Mouse (Mus musculus): Measurements from ENCODE around the gene Usp54.

Gene Usp54

DNA sequence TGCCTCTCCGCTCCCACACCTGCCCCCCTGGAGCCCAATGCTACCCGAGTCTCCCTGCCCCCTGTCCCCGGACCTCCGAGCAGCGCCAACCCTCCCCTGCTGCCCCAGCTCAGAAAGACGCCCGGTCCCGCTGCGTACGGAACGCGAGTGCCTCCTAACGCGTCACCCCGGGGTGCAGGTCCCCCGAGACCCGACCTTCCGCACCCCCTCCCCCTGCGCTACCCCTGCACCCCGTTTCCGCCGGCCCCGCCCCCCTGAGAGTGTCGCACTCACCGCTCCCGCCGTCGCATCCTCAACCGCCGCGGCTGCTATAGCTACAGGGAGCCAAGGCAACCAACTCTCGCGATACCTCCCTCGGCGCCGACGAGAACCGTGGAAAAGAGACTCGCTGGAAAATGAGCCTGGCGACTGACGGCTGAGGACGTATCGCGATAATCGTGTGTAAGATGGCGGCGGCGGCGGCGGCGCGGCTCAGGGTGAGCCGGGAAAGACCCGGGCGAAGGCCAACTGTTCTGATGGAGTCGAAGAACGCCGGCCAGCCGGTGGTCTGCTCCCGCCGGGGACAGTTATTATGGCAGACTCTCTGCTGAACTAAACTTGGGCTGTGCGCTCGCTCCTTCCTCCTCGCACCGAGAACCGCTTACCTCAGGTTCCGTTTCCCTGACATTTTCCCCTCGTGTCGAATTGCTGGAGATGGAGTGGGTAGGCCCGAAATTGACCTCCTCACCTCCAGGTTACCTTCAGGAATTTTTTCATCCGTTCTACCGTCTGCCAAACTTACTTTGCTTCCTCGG is at the start of gene Usp54:
Usp54 (minus strand) TSS at position 420 of the 794 bp plus-strand sequence.
- DNase-seq: peak; percentile 99

DNA sequence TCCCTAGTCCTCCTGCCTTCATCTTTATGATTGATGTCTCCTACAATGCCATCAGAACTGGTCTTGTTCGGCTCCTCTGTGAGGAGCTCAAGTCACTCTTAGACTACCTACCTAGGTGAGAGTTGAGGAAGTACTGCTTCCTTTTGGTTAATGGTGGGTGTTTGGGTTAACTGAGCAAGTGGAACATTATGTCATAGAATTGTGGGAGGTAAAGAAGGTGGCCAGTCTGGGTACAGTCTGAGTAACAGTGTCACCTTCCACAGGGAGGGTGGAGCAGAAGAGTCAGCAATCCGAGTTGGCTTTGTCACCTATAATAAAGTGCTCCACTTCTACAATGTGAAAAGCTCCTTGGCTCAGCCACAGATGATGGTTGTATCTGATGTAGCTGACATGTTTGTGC is 48.1 kb upstream of the Usp54 start:
- no peak for DNase-seq

DNA sequence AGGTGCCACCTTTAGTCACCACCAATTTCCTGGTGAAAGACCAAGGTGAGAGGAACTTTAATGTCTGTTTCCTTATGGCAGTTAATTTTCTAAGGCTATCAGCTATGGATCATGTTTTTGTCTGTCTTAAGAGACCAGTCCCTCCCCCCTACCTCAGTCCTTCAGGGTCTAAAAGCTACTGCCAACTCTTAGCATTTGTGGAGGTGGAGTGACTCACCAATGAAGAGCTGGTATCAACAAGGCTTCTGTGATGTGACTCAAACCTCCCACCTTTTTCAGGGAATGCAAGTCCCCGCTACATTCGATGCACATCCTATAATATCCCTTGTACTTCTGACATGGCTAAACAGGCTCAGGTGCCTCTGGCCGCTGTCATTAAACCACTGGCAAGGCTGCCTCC is 45.7 kb upstream of the Usp54 start:
- no peak for DNase-seq

DNA sequence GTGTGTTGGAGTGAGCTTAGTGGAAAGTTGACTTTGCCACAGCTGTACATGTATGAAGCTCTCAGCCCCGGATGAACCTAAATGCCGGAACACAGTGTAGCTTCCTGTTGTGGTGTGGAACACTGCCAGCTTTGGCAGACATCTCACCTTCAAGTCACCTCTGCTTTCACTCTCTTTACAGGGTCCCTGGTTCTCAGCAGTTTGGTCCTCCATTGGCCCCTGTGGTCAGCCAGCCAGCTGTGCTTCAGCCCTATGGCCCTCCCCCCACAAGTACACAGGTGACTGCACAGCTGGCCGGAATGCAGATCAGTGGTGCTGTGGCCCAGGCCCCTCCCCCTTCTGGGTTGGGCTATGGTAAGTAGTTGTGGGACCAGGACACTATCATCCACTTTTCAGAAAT is 41.6 kb upstream of the Usp54 start:
- peak; percentile 17 for DNase-seq

DNA sequence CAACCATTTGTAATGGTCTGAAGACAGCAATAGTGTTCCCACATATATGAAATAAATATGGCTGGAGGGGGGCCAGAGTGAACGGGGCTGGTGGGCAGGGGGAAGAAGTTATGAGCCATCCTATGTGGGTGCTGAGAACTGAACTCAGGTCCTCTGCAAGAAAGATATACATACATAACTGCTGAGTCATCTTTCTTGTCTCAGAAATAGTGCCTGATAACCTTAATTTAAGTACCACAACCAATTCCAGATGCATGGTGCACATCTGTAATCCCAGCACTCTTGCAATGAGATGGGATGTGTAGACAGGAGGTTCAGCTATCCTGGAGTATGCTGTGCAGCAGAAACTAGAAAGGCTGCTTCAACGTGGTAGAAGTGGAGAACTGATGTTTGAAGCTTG is 40.9 kb upstream of the Usp54 start:
- DNase-seq: no peak

DNA sequence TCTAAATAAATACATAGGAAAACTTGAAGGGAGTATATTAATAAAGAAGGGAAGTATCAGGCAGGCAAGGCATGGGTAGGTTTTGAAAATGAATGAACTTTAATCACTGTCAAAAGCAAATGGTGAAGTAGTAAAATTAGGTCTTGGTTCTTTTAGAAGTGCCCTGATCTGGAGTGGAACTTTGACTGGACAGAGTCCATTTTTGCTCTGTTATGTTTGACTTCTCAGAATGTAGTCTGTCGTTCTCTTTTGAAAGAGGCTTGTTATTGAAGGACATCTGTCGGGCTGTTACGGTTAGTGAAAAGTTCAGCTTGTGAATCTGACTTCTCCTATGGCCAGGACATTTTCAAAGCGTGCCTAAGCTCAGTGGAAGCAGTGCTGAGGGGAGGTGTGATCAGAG is 37.0 kb upstream of the Usp54 start:
- no peak for DNase-seq

DNA sequence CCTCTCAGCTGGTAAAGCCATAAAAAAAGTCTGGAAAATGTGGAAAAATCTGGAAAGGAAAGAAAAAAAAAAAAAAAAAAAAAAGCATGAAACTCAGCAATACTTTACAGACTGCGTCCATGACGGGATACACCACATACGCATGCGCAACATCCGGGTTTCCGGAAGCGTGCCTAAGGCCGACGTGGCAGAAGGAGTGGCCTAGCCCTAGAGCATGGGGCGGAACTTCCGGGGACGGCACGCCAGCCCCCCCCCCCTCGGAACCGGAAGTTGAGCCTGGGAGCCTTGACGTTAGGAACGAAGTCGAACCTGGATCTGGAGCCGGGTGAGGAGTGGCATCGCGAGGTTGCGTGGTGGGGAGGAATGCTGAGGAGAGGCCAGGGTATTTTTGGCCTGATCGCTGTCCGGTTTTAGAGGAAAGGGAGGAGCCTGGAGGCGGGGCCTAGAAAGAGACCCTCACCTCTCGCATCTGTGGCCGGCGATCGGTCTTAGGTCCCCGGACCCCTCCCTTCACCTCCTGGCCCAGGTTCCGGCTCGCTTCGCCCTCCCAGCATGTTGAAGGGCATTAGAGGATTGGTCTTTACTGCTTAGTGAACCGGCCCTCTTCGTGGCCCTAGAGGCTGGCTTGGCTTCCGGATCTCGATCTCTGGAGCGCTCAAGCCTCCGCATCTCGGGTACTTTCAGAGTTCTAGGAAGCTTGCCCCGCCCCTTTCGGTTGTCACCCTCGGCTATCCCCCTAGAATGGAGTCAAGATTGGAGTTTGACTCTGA is 33.4 kb upstream of the Usp54 start, which contains the start of gene Sec24c:
Sec24c (plus strand) TSS at position 245 of the 770 bp plus-strand sequence.
- DNase-seq: peak; percentile 99

DNA sequence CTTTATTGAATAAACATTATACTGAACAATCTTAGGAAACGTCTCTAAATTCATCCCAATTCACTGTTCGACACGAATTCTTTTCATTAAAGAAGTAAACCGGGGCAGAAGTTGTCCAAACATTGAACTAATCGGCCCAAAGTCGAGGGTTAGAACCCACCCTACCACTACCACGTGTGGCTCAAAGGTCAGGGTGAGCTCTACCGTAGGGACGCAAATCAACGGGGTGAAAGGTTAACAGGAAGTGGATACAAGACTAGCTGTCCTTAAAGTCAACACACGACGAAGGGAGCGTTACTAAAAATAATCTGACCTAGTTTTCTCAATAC is 32.8 kb upstream of the Usp54 start:
- no peak for DNase-seq

DNA sequence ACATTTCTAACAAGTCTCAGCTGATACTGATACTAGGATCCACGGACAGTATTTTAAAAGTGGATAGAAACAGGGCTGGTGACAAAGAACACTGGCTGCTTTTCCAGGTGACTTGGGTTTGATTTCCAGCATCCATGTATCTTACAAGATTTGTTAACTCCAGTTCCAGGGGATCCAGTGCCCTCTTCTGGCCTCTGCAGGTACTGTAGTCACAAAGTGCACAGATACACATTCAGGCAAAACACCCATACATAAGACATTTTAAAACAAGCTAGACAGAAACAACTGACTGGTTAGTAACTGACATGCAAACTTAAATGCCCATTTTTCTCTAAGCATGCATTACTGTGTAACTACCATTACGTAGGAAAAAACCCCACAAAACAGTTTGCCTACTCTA is 32.1 kb upstream of the Usp54 start:
- DNase-seq: peak; percentile 38

DNA sequence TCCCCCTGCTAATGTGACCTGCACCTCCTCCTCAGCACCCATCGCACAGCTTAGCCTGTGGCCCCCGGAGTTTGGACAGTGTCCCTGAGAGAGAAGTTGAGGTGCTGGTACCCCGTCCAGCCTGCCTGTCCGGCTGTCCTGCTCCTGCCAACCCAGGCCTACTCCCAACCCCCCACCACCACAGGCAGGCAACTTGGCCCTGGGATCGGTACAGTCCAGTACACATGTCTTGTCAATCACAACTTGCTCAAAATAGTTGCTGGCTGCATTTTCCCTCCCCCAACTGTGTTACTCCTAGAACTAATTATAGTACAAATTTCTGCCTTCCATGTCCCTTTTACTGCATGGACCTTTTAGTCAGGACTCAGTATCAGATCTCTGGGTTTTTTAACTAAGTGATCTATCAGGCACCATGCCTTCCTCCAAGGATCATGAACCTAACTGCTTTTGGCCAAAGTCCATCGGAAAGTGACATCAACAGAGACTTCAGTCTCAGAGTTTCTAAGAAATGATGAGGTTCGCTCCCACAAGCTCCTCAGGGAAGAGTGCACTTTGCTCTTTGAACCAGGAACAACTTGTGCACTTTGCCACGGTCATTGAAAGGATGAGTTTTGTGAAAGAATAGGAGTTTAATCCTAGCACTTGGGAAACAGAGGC is 27.4 kb upstream of the Usp54 start, which contains the start of gene Synpo2l:
Synpo2l (minus strand) TSS at position 201 of the 657 bp plus-strand sequence.
- DNase-seq: no peak

DNA sequence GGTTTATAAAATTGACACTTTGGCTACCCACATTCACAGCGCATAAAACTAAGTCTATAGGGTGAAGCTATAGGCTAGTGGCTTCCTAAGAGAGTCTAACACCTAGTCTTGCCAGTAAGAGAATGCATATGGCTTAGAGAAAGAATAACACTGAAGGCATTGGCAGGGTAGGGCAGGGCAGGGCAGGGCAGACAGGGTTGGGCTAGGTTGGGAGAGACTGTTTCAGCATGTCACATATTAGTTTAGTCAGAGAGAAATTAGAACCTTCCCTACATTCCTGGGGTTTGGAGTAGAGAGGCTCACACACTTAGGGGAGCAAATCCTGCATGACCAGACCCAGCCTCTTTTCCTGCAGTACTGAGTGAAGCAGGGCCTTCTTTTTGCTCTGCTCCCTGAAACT is 26.6 kb upstream of the Usp54 start:
- no peak for DNase-seq

DNA sequence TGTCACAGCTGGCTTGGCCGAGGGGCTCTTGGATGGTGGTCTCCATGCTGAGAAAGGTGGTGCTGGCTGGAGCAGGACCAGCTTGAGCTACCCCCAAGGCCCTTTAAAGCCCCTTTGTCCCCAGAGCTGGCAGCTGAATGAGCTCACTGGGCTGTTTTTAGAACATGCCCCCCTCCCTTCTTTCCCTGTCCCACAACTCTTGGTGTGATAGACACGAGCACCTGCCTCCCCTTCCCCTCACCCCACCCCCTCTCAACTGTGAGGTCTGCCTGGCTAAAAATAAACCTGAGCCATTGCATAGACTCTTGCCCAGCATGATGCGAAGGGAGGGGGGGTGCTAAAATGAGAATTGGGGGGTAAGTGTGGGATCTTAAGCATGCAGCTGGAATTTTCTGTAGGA is 23.6 kb upstream of the Usp54 start:
- DNase-seq: no peak

DNA sequence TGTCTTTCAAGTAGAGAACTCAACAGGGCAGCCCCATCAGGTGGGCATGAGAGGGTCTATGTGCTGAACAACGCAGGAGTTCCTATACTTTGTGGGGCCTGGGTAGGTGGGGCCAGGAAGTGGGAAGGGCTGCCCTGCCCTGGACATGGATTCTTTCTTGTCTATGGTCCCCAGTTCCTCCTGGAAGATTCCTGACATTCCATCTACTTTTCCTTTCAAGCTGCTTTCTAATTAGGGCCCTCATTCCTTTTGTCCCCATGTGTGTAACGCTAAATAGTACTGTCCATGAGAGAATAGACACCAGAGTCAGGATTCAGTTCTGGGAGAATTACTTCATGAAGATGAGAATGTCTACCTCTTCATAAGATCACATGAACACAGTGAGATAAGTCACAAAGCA is 22.7 kb upstream of the Usp54 start:
- DNase-seq: no peak

DNA sequence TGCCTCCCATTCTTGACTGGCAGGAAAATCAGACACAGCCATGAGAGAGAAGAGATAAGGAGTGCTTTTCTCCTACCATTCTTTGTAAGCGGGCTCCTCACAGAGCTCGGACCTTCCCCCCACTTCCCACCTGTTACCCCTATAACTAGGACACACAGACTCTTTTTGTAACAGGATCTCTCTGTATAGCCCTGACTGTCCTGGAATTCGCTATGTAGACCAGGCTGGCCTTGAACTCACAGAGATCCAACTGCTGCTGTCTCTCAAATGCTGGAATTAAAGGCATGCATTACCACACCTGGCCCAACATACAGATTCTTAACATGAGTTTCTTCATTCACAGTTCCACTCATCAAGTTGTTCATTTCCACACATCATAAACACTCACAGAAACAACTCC is 21.9 kb upstream of the Usp54 start:
- DNase-seq: no peak

DNA sequence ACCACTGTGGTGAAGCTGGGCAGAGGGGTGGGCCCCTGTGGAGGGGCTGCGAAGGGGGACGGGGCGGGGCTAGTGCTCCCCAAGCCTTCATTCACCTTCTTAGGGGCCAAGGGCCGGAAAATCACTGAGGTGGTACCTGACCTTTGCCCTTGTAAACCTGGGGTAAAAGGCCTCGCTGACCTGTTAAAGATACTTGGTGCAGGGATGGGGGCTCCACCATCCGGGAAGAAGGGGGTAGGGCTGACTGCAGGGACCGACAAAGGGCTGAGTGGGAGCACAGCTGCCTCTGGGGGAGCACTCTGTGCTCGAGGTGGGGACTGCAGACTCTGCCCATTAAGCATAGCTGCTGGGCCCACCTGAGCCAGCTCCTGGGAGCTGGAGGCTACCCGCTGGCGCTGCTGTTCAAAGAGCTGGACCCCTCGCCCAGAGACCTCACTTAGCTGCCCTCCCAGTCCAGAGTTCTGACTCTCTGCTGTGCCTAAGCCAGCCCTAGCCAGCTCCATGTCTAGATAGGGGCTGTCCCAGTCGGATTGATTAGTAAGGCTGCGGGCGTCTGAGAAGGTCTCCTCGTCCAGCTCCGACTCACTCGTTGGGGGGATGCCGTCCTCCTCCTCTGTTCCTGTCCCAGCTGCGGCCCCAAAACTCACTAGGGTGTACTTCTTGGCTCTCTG is 20.9 kb upstream of the Usp54 start:
- no peak for DNase-seq

DNA sequence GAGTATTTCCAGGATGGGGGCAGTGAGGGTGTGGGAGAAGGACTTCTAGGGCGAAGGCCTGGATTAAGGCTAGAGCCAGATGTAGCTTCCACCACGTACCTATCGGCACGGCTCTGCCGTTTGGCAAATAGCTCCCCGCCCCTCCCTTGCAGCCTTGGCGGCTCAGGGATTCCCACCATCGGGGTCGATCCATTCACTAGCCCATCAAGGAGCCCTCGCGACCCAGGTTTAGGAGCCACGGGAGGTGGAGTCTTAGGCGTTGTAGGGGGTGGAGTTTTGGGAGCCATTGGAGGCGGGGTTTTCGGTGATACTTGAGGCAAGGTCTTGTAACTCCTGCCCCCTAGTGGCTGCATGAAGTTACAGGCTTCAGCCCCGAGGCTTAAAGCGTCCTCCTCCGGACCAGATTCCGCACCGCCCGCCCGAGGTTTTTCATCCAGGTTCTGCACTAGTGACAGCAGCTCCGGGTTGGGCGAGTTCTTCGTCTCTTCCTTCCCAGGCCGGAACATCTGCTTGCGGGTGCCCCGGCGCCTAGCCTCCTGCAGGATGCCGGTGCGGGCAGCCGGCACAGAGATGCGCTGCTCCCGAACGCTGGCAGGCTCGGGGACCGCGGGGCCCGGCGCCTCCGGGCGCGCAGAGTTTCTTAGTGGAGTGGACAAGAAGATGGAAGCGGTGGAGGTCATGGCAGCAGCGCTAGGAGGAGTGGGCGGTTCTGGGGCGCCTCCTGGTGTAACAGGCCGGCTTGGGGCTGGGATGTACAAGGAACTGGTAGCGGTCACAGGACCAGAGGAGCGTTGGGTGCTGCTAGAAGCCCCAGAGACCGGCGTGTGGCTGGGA is 20.2 kb upstream of the Usp54 start:
- peak; percentile 97 for DNase-seq

DNA sequence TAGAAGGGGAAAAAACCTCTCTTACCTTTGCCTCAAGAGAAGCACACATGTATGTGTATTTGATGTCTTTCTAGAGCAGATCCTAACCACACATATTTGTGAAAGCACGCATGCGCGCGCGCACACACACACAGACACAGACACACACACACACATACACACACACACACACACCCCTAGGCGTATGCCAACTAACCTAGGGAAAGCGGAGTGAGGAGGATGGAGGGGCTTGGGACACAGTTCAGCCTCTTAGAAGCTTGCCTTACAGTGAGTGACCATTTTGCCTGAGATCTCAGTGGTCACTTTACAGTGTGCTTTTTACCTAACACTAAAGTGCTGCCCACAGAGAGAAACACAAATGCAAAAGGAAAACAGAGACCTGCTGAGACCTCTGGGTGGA is 18.8 kb upstream of the Usp54 start:
- no peak for DNase-seq

DNA sequence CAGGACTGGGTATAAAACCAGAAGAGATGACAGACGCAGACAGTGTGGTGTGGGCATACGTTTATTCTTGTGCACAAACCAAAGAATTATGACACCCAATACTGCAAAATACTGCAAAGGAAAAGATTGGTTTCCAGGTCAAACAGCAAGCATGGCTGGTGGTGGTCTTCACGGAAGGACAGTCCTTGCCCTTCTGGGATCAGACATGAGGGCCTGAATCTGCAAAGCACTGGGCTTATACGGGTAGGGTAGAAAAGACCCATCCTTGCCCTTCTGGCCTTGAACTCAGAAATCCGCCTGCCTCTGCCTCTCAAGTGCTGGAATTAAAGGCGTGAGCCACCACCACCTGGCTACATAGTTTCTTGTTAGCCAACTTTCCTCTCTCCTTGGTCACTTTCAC is 18.0 kb upstream of the Usp54 start:
- no peak for DNase-seq

DNA sequence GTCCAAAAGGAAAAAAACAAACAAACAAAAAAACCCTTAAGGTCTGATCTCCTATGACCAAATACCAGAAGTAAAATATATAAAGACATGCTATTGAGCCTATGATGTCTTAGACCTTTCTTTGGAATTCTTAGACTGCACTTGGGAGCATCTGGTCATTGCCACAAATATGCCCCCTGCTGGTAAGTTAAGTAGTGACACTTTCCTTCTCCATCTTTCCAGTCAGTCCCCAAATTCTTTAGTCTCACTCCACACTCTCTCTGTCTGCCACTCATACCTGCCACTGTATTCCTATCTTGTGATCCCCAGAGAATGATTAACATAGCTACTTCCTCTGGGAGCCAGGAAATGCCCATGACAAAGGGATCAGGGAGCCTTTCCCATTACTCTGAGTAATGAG is 17.5 kb upstream of the Usp54 start:
- peak; percentile 67 for DNase-seq

DNA sequence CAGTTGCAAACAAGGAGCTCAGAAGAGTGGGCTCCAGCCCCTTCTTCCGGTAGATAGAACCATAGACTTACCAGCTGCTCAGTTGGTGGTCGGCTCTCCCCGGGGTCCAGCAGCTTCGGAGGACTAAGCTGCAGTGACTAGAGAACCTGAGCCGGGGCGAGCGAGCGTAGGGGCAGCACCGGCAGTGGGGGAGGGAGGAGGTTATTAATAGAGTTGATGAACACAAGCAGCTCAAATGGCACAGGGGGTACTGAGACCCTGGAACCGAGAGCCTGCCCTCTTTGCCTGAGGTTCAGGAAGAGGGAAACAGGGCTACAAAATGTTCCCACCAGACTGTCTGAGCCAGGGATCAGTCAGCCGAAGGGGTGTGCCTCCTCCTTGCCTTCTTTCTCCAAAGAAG is 15.5 kb upstream of the Usp54 start, which contains the start of gene Myoz1:
Myoz1 (minus strand) TSS at position 180 of the 400 bp plus-strand sequence.
- no peak for DNase-seq

DNA sequence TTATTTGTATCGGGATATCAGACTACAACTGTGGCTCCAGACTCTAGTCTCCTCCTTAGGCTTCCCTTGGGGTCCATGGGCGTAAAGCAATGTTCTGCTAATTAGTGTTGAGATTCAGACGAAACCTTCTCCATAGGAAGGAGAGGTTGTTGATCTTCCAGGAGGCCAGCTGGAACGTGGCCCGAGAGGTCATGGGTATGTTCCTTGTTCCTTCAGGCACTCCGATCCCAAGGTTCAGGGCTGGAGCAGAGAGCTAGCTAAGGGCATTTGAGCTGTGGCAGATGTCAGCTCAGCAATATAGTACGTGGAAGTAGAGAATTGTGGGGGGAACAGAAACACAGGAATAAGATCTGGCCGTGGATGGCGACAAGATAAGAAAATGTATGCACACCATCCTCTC is 14.9 kb upstream of the Usp54 start:
- no peak for DNase-seq
